Mouse (Mus musculus): ENCODE data around the gene Dnah17. TPM values are rescaled to one million over a fixed set of nuclear protein-coding genes. Genes with fewer than 3 reads are reported as not detected.

Dnah17 gene
- polyA plus RNA-seq, 1 experiment: 0.14 TPM

- Histone ChIP-seq H3K36me3 (ENCODE audit: control insufficient read depth, insufficient read depth, low read length) (no peaks in the 10 kb centered on the region), H3K27ac (ENCODE audit: insufficient read depth, low read depth, low read length) (no peak overlapping the region), H3K4me1 (ENCODE audit: control insufficient read depth, insufficient read depth, insufficient read length, low read length) (no peaks in the 10 kb centered on the region), H3K27me3 (ENCODE audit: control insufficient read depth, insufficient read depth, low read length) (no peaks in the 10 kb centered on the region), H3K4me3 (ENCODE audit: low read depth, low read length) (no peak overlapping the region)
- WGBS: 73% methylated on average over 4 of the region's 4 CpGs
- no peak for TF ChIP-seq POLR2A (IDR thresholded peaks at IDR 0.05; ENCODE audit: low read depth, low read length)
- TF ChIP-seq CTCF (IDR thresholded peaks at IDR 0.05; ENCODE audit: extremely low read depth, insufficient read length, insufficient replicate concordance, low read depth, low read length): no peak
These were observed 22.5 kb upstream of the Dnah17 start for GRCm38 (mm10) chr11:118152964-118153363.

GRCm38 (mm10) chr11:118151423-118152180 lies 21.2 kb upstream of the Dnah17 start:
- Histone ChIP-seq H3K4me1 (ENCODE audit: control insufficient read depth, insufficient read depth, insufficient read length, low read length) (peaks cover 6% of the 10 kb centered on the region), H3K27ac (ENCODE audit: insufficient read depth, low read depth, low read length) (no peak overlapping the region), H3K27me3 (ENCODE audit: control insufficient read depth, insufficient read depth, low read length) (no peaks in the 10 kb centered on the region), H3K36me3 (ENCODE audit: control insufficient read depth, insufficient read depth, low read length) (no peaks in the 10 kb centered on the region), H3K4me3 (ENCODE audit: low read depth, low read length) (no peak overlapping the region)
- TF ChIP-seq POLR2A (IDR thresholded peaks at IDR 0.05; ENCODE audit: low read depth, low read length) (no peak), CTCF (IDR thresholded peaks at IDR 0.05; ENCODE audit: extremely low read depth, insufficient read length, insufficient replicate concordance, low read depth, low read length) (no peak)
- WGBS: 90% methylated on average over 5 of the region's 5 CpGs

- no peak overlapping the region for H3K4me3 ChIP-seq (ENCODE audit: low read depth, low read length)
These were observed 19.8 kb upstream of the Dnah17 start for GRCm38 (mm10) chr11:118150115-118150701.

GRCm38 (mm10) chr11:118147877-118148637 lies 17.6 kb upstream of the Dnah17 start:
- H3K4me3 ChIP-seq (ENCODE audit: low read depth, low read length): no peak overlapping the region
- H3K27me3 ChIP-seq (ENCODE audit: control insufficient read depth, insufficient read depth, low read length): no peaks in the 10 kb centered on the region
- H3K4me1 ChIP-seq (ENCODE audit: control insufficient read depth, insufficient read depth, insufficient read length, low read length): peaks cover 8% of the 10 kb centered on the region
- no peak overlapping the region; the same call in 1 of the 2 replicates for H3K27ac ChIP-seq (ENCODE audit: insufficient read depth, low read depth, low read length)
- H3K36me3 ChIP-seq (ENCODE audit: control insufficient read depth, insufficient read depth, low read length): no peaks in the 10 kb centered on the region
- no peak for TF ChIP-seq CTCF (IDR thresholded peaks at IDR 0.05; ENCODE audit: extremely low read depth, insufficient read length, insufficient replicate concordance, low read depth, low read length)
- TF ChIP-seq POLR2A (IDR thresholded peaks at IDR 0.05; ENCODE audit: low read depth, low read length): no peak
- WGBS: 33% methylated on average over 9 of the region's 9 CpGs

More at GRCm38 (mm10) chr11:118150115-118150701, 19.8 kb upstream of the Dnah17 start:
- no peak for TF ChIP-seq CTCF (IDR thresholded peaks at IDR 0.05; ENCODE audit: extremely low read depth, insufficient read length, insufficient replicate concordance, low read depth, low read length)
- no peak for TF ChIP-seq POLR2A (IDR thresholded peaks at IDR 0.05; ENCODE audit: low read depth, low read length)
- peaks cover 8% of the 10 kb centered on the region for H3K4me1 ChIP-seq (ENCODE audit: control insufficient read depth, insufficient read depth, insufficient read length, low read length)
- H3K27ac ChIP-seq (ENCODE audit: insufficient read depth, low read depth, low read length): no peak overlapping the region
- no peaks in the 10 kb centered on the region for H3K36me3 ChIP-seq (ENCODE audit: control insufficient read depth, insufficient read depth, low read length)
- no peaks in the 10 kb centered on the region for H3K27me3 ChIP-seq (ENCODE audit: control insufficient read depth, insufficient read depth, low read length)
- WGBS: 71% methylated on average over 9 of the region's 9 CpGs

- Histone ChIP-seq H3K27me3 (ENCODE audit: control insufficient read depth, insufficient read depth, low read length) (no peaks in the 10 kb centered on the region), H3K4me1 (ENCODE audit: control insufficient read depth, insufficient read depth, insufficient read length, low read length) (peaks cover 8% of the 10 kb centered on the region), H3K36me3 (ENCODE audit: control insufficient read depth, insufficient read depth, low read length) (no peaks in the 10 kb centered on the region), H3K27ac (ENCODE audit: insufficient read depth, low read depth, low read length) (peak overlapping the region; percentile 81), H3K4me3 (ENCODE audit: low read depth, low read length) (peak overlapping the region; percentile 56; the same call in 1 of the 2 replicates)
- TF ChIP-seq POLR2A (IDR thresholded peaks at IDR 0.05; ENCODE audit: low read depth, low read length): no peak
- no peak for TF ChIP-seq CTCF (IDR thresholded peaks at IDR 0.05; ENCODE audit: extremely low read depth, insufficient read length, insufficient replicate concordance, low read depth, low read length)
- 86% methylated on average over 10 of the region's 10 CpGs for WGBS
These were observed 16.0 kb upstream of the Dnah17 start for GRCm38 (mm10) chr11:118146446-118146845.

GRCm38 (mm10) chr11:118145771-118146351 lies 15.4 kb upstream of the Dnah17 start:
- H3K4me3 ChIP-seq (ENCODE audit: low read depth, low read length): peak overlapping the region; percentile 56
- TF ChIP-seq POLR2A (IDR thresholded peaks at IDR 0.05; ENCODE audit: low read depth, low read length) (peak; percentile 69; the same call in 1 of the 2 replicates), CTCF (IDR thresholded peaks at IDR 0.05; ENCODE audit: extremely low read depth, insufficient read length, insufficient replicate concordance, low read depth, low read length) (no peak)
- H3K27ac ChIP-seq (ENCODE audit: insufficient read depth, low read depth, low read length): peak overlapping the region; percentile 81
- H3K36me3 ChIP-seq (ENCODE audit: control insufficient read depth, insufficient read depth, low read length): no peaks in the 10 kb centered on the region
- no peaks in the 10 kb centered on the region for H3K27me3 ChIP-seq (ENCODE audit: control insufficient read depth, insufficient read depth, low read length)
- 47% methylated on average over 16 of the region's 16 CpGs for WGBS
- peaks cover 8% of the 10 kb centered on the region for H3K4me1 ChIP-seq (ENCODE audit: control insufficient read depth, insufficient read depth, insufficient read length, low read length)

Measured in small intestine, adult 2 months (tissue).